Mouse (Mus musculus): ENCODE measurements at regions not wholly inside any gene's neighbourhood (a gene's known extent, or its start where the extent isn't known, plus 50 kb on each side); places are given as distances from the start of the nearest gene placed in this dataset.

DNA sequence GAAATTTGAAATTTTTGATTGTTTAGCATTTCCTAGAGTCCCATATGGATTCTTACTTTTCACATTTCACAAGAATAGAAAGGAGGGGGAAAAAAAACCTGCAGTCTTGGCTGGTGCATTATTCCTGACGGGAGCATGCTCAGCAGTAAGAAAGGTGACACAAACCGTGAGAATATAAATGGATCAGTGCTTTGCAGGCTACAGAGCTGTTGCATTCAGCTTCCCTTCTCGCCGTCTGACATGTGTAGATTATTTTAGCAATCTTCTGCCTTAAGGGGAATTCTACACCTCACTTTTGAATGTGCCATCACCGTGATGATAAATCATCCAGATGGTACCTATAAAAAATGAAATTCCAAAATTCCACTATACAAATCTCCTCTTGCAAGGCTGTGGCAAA, 55.3 kb downstream of the Crygf start:
- no peaks in the 10 kb centered on the region for H3K9me3 ChIP-seq
- no peak overlapping the region for H3K9ac ChIP-seq
- H3K4me3 ChIP-seq: no peak overlapping the region
- WGBS: 81% methylated on average over 5 of the region's 5 CpGs
- H3K27ac ChIP-seq: no peak overlapping the region
- ATAC-seq (replicated peaks): no peak
- no peaks in the 10 kb centered on the region for H3K36me3 ChIP-seq (replicated peaks)
- no peaks in the 10 kb centered on the region for H3K27me3 ChIP-seq (replicated peaks)
- no peaks in the 10 kb centered on the region for H3K4me1 ChIP-seq
- H3K4me2 ChIP-seq: no peak overlapping the region

DNA sequence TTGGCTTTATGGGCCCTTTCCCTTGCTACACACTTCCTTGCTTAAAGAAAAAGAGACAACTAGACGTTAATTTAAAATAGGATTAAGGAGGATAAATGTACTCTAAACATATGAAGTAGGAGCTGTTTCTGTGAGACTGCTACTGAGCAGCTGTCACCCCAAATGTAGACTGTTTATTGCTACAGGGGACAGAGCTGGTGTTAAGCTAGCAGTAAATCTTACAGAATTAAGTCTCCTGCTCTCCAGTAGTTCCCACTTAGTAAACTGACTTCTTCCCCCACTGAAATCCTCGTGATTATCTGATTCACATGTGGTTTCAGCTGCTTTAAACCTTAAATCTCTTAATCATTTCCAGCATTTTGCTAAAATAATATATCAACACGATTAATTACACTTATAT, 74.1 kb downstream of the Crygf start:
- no peaks in the 10 kb centered on the region for H3K27me3 ChIP-seq (replicated peaks)
- H3K36me3 ChIP-seq (replicated peaks): no peaks in the 10 kb centered on the region
- ATAC-seq (replicated peaks): no peak
- no peak overlapping the region for H3K4me2 ChIP-seq
- H3K4me1 ChIP-seq: peaks cover 6% of the 10 kb centered on the region
- no peak overlapping the region for H3K27ac ChIP-seq
- WGBS: 59% methylated on average over 3 of the region's 3 CpGs
- no peak overlapping the region for H3K9ac ChIP-seq
- no peaks in the 10 kb centered on the region for H3K9me3 ChIP-seq
- H3K4me3 ChIP-seq: no peak overlapping the region

DNA sequence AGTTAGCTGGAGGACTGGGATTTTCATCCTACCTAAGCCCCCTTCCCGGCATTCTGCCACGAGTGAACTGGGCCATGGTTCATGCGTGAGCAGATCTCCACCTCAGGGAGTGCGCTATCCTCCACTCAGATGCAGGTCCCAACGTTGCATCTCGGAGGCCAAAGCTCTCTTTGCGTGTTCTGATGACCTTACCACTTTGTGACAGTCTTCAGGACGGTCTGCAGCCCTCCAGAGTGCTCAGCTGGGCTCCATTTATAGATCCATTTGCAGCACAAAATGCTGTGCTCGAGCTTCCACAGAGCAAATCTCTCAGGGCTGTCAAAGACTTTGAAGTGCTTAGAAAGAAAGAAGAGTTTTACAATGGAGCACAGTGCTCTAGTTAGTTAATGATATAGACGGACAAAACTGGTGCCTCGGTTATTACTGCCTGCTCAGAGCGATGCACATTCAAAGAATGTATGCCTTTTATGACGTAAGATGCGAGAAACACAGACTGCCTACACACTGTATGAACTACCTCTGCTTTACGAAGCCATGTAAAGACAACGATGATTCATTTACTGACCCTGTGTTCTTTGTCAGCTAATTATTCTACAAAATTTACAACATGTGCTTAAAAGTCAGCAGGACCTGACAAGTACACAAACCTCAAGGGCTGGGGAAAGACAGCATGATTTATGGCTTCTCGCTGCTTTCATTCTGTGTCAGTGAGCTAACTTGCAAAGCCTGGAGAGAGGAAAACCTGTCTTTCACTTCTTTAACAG, 77.8 kb downstream of the Crygf start:
- Histone ChIP-seq H3K27me3 (replicated peaks) (no peaks in the 10 kb centered on the region), H3K36me3 (replicated peaks) (no peaks in the 10 kb centered on the region), H3K27ac (no peak overlapping the region), H3K4me1 (peaks cover 6% of the 10 kb centered on the region), H3K9ac (no peak overlapping the region), H3K9me3 (no peaks in the 10 kb centered on the region), H3K4me3 (no peak overlapping the region), H3K4me2 (no peak overlapping the region)
- 57% methylated on average over 17 of the region's 17 CpGs for WGBS
- peak; percentile 88 for ATAC-seq (replicated peaks)
